Mouse (Mus musculus): ENCODE results near the gene Speer2. TPM values are rescaled to one million over a fixed set of nuclear protein-coding genes. Genes with fewer than 3 reads are reported as not detected.

The Speer2 gene
- polyA plus RNA-seq (2014; fragmentation: Illumina TruSeq; extraction: RNeasy Lipid Tissue Mini Kit (QIAGEN cat#74804); ENCODE audit: low read depth, low replicate concordance) = not detected

DNA sequence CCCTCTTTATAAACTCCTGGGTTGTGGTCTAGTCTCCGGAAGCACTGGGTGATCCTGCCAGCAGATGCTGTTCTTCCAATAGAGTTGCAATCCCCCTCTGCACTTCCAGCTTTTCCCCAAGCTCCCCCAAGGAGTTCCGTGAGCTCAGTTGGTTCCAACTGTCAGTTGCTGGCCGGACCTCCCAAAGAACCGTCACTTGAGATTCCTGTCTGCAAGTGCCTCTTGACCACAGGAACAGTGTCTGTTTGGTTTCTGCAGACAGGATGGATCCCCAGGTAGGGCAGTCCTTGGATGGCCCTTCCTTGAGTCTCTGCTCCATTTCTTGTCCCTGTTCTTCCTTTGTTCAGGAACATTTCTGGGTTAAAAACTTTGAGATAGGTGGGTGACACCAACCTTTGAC lies at the start of gene Speer2:
Speer2 (minus strand) TSS at position 101 of the 400 bp plus-strand sequence.

